Mouse (Mus musculus): Measurements from ENCODE around the gene Ercc6l2. TPM values are rescaled to one million over a fixed set of nuclear protein-coding genes. Genes with fewer than 3 reads are reported as not detected.
A peak's percentile ranks its signal among the peaks of the same experiment; 100 is the strongest.

Gene Ercc6l2
- polyA plus RNA-seq, 1 experiment from 2014 or later: 22.0 TPM

DNA sequence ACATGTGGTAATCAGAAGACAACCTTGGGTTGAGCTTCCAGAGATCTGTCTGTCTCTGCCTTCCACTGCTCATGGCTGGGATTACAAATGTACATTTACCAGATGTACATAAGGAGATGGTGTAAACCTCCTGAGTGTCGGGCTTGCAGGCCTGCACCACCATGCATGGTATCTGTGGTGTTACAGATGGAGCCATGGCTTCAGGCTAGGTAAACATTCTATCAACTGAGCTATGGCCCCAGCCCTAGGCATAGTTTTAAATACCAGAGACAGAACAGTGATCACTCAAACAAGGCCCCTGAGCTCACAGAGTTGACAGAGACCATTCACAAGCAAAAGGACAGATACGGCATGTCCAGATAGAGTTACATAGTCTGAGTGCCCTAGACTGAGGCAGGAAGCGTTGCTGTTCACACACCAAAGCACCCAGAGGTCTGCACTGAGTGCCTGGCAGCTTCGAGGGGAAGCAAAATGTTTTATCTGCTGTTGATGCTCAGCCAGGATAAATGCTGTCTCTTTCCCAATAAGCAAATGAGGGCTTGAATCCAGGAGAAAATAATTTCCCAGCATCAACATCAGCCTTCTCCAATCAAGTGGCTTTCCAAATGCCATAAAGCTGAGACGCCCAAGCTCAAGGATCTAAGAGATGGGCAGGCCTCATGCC, 95.2 kb downstream of the Ercc6l2 start:
- no peak overlapping the region; the same call in 1 of the 2 replicates for H3K27ac ChIP-seq (ENCODE audit: low read length)
- H3K9ac ChIP-seq (replicated peaks; ENCODE audit: low read length): no peak overlapping the region
- peaks cover 10% of the 10 kb centered on the region for H3K4me1 ChIP-seq (ENCODE audit: insufficient read depth, low read length)
- no peak overlapping the region for H3K4me3 ChIP-seq (ENCODE audit: low read length)
- no peaks in the 10 kb centered on the region for H3K36me3 ChIP-seq (ENCODE audit: insufficient read depth, low read length)
- ATAC-seq (ENCODE audit: low FRiP score, low TSS enrichment): no peak
- H3K27me3 ChIP-seq (ENCODE audit: insufficient read depth, low read length): no peaks in the 10 kb centered on the region
- H3K4me2 ChIP-seq (replicated peaks; ENCODE audit: low read depth, low read length): no peak overlapping the region
- WGBS: 60% methylated on average over 5 of the region's 5 CpGs
- H3K9me3 ChIP-seq (ENCODE audit: low read length): no peaks in the 10 kb centered on the region

DNA sequence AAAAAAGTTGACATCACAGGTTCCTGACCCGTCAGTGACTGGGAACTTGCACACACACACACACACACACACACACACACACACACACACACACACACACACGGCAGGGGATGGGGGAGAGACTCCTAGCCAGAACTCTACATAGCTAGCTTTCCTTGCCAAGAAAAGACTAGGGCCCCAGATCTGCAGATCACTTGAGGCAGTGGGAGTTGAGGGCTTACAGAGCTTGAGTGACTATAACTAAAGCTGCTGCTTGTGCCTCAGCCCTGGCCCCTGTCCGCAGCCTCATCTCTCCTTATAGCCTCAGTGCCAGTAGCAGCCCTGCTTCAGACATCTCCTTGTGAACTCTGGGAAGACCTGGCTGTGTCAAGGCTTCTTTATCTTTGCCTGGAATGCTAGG, 96.6 kb downstream of the Ercc6l2 start:
- H3K27ac ChIP-seq (ENCODE audit: low read length): peak overlapping the region; percentile 1; the same call in 1 of the 2 replicates

DNA sequence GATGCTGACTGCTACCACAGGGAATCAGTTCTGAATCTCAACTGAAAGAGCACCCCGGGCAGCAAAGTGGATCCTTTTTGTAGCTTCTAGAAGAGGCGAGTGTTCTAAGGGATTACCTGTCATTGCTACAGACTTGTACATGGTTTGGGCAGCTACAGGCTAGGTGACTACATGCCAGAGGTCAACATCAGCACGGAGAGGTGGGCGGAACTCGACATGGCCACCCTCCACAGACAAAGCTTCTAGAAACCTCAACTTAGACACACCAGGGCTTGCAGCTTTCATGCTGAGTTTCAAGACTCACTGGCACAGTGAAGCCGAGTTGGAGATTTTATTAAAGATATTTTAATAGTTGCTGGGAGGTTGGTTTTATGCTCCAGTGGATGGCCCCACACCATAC, 98.1 kb downstream of the Ercc6l2 start:
- Histone ChIP-seq H3K4me2 (replicated peaks; ENCODE audit: low read depth, low read length) (no peak overlapping the region), H3K27me3 (ENCODE audit: insufficient read depth, low read length) (no peaks in the 10 kb centered on the region), H3K9me3 (ENCODE audit: low read length) (no peaks in the 10 kb centered on the region), H3K36me3 (ENCODE audit: insufficient read depth, low read length) (no peaks in the 10 kb centered on the region), H3K4me3 (ENCODE audit: low read length) (no peak overlapping the region), H3K4me1 (ENCODE audit: insufficient read depth, low read length) (peaks cover 33% of the 10 kb centered on the region), H3K9ac (replicated peaks; ENCODE audit: low read length) (no peak overlapping the region), H3K27ac (ENCODE audit: low read length) (no peak overlapping the region)
- no peak for ATAC-seq (ENCODE audit: low FRiP score, low TSS enrichment)
- 88% methylated on average over 6 of the region's 6 CpGs for WGBS

More for the DNA sequence above, 96.6 kb downstream of the Ercc6l2 start:
- H3K9me3 ChIP-seq (ENCODE audit: low read length): no peaks in the 10 kb centered on the region
- no peak overlapping the region for H3K4me2 ChIP-seq (replicated peaks; ENCODE audit: low read depth, low read length)
- H3K4me3 ChIP-seq (ENCODE audit: low read length): no peak overlapping the region
- no peak overlapping the region for H3K9ac ChIP-seq (replicated peaks; ENCODE audit: low read length)
- peaks cover 19% of the 10 kb centered on the region for H3K4me1 ChIP-seq (ENCODE audit: insufficient read depth, low read length)
- no peaks in the 10 kb centered on the region for H3K27me3 ChIP-seq (ENCODE audit: insufficient read depth, low read length)
- H3K36me3 ChIP-seq (ENCODE audit: insufficient read depth, low read length): no peaks in the 10 kb centered on the region
- WGBS: 50% methylated on average over 3 of the region's 3 CpGs
- ATAC-seq (ENCODE audit: low FRiP score, low TSS enrichment): no peak

DNA sequence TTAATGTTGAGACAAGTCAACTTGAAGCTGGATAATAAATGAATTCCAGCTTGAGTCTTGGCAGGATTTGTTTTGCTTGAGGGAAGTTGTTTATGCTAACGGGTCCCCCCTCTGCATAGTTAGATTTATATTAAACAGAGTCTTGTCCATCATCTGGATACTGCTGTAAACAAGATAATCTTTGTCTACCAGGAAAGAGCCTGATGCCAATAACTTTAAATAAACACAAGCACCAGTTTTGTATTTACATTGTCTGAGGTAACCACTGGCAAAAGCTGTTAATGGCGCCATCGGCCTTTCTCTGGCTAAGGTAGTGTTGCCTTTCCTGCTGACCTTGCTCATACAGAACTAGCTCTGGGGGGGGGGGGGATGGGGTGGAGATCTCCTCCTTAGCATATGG, 100.1 kb downstream of the Ercc6l2 start:
- ATAC-seq (ENCODE audit: low FRiP score, low TSS enrichment): no peak
- H3K36me3 ChIP-seq (ENCODE audit: insufficient read depth, low read length): no peaks in the 10 kb centered on the region
- H3K9ac ChIP-seq (replicated peaks; ENCODE audit: low read length): no peak overlapping the region
- H3K4me1 ChIP-seq (ENCODE audit: insufficient read depth, low read length): peaks cover 49% of the 10 kb centered on the region
- H3K9me3 ChIP-seq (ENCODE audit: low read length): no peaks in the 10 kb centered on the region
- no peak overlapping the region for H3K27ac ChIP-seq (ENCODE audit: low read length)
- 33% methylated on average over 3 of the region's 3 CpGs for WGBS
- H3K27me3 ChIP-seq (ENCODE audit: insufficient read depth, low read length): no peaks in the 10 kb centered on the region
- H3K4me3 ChIP-seq (ENCODE audit: low read length): no peak overlapping the region
- H3K4me2 ChIP-seq (replicated peaks; ENCODE audit: low read depth, low read length): no peak overlapping the region

DNA sequence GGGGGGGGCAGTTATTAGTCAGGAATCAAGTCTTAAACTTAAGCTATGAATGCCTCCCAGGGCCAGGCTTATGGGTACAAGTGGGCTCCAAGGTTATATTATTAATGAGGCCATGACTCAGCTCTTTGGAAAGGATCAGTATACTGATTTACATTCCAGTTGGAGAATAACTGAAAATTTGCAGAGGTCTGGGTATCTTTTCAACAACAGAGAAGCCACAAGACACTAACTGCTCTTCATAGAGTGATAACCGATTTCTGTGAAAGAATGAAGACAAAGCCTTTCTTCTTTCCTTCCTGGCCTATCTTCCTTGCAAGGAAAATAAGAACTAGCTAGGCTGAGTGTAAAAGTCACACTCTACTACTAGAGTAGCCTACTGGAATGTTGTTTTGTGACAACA, 100.6 kb downstream of the Ercc6l2 start:
- H3K4me2 ChIP-seq (replicated peaks; ENCODE audit: low read depth, low read length): no peak overlapping the region
- no peaks in the 10 kb centered on the region for H3K9me3 ChIP-seq (ENCODE audit: low read length)
- H3K9ac ChIP-seq (replicated peaks; ENCODE audit: low read length): no peak overlapping the region
- peak overlapping the region; percentile 96 for H3K27ac ChIP-seq (ENCODE audit: low read length)
- ATAC-seq (ENCODE audit: low FRiP score, low TSS enrichment): no peak
- H3K36me3 ChIP-seq (ENCODE audit: insufficient read depth, low read length): no peaks in the 10 kb centered on the region
- WGBS: 76% methylated on average over 1 of the region's 1 CpGs
- H3K27me3 ChIP-seq (ENCODE audit: insufficient read depth, low read length): no peaks in the 10 kb centered on the region
- no peak overlapping the region for H3K4me3 ChIP-seq (ENCODE audit: low read length)
- H3K4me1 ChIP-seq (ENCODE audit: insufficient read depth, low read length): peaks cover 49% of the 10 kb centered on the region

GRCm38 (mm10) chr13:63916568-63916967, 101.5 kb downstream of the Ercc6l2 start:
- Histone ChIP-seq H3K4me3 (ENCODE audit: low read length) (no peak overlapping the region), H3K36me3 (ENCODE audit: insufficient read depth, low read length) (no peaks in the 10 kb centered on the region), H3K27me3 (ENCODE audit: insufficient read depth, low read length) (no peaks in the 10 kb centered on the region), H3K9me3 (ENCODE audit: low read length) (peaks cover 3% of the 10 kb centered on the region; the same call in 1 of the 2 replicates), H3K4me1 (ENCODE audit: insufficient read depth, low read length) (peaks cover 49% of the 10 kb centered on the region), H3K27ac (ENCODE audit: low read length) (peak overlapping the region; percentile 96), H3K4me2 (replicated peaks; ENCODE audit: low read depth, low read length) (no peak overlapping the region), H3K9ac (replicated peaks; ENCODE audit: low read length) (no peak overlapping the region)
- no peak for ATAC-seq (ENCODE audit: low FRiP score, low TSS enrichment)
- 90% methylated on average over 8 of the region's 8 CpGs for WGBS

DNA sequence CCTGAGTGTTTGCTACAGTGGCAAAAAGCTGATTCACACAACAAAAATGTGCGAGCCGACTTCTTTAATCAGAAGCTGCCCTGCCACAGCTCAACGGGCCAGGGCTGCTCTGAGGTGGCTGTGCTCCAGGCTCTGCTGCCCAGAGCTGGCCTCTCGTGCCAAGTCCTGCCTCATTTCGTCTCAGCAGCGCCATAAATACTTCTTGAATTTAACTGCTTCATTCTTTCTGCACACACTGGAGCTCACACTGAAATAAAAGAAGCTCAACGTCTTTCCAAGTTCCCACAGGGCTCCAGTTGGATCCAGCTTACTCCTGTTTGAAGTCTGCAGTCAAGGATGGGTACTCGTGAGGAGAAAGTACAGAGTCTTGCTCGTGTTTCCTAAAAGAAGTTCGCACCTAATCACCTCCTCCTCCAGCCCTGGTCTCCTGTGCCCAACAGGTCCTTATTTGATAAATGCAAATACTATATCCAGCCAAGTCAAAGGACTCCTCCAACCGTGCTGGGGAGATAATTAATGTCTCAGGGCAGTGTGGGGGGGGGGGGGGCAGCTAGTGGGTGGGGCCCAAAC, 102.2 kb downstream of the Ercc6l2 start:
- H3K4me1 ChIP-seq (ENCODE audit: insufficient read depth, low read length): peaks cover 45% of the 10 kb centered on the region
- no peaks in the 10 kb centered on the region for H3K36me3 ChIP-seq (ENCODE audit: insufficient read depth, low read length)
- ATAC-seq (ENCODE audit: low FRiP score, low TSS enrichment): peak; percentile 79
- no peak overlapping the region for H3K4me3 ChIP-seq (ENCODE audit: low read length)
- 9% methylated on average over 11 of the region's 11 CpGs for WGBS
- peak overlapping the region; percentile 12; the same call in 1 of the 2 replicates for H3K9ac ChIP-seq (replicated peaks; ENCODE audit: low read length)
- H3K4me2 ChIP-seq (replicated peaks; ENCODE audit: low read depth, low read length): peak overlapping the region; percentile 33; the same call in 1 of the 2 replicates
- no peaks in the 10 kb centered on the region for H3K27me3 ChIP-seq (ENCODE audit: insufficient read depth, low read length)
- H3K9me3 ChIP-seq (ENCODE audit: low read length): peaks cover 7% of the 10 kb centered on the region; the same call in 1 of the 2 replicates
- peak overlapping the region; percentile 96 for H3K27ac ChIP-seq (ENCODE audit: low read length)

- no peak overlapping the region for H3K4me3 ChIP-seq (ENCODE audit: low read length)
- H3K4me1 ChIP-seq (ENCODE audit: insufficient read depth, low read length): peaks cover 45% of the 10 kb centered on the region
- no peaks in the 10 kb centered on the region for H3K27me3 ChIP-seq (ENCODE audit: insufficient read depth, low read length)
- ATAC-seq (ENCODE audit: low FRiP score, low TSS enrichment): peak; percentile 53
- H3K9me3 ChIP-seq (ENCODE audit: low read length): peaks cover 7% of the 10 kb centered on the region; the same call in 1 of the 2 replicates
- H3K4me2 ChIP-seq (replicated peaks; ENCODE audit: low read depth, low read length): peak overlapping the region; percentile 33
- WGBS: 12% methylated on average over 9 of the region's 11 CpGs
- peak overlapping the region; percentile 59 for H3K9ac ChIP-seq (replicated peaks; ENCODE audit: low read length)
- no peaks in the 10 kb centered on the region for H3K36me3 ChIP-seq (ENCODE audit: insufficient read depth, low read length)
- peak overlapping the region; percentile 96 for H3K27ac ChIP-seq (ENCODE audit: low read length)
These were observed 103.0 kb downstream of the Ercc6l2 start for GRCm38 (mm10) chr13:63917776-63918621.

DNA sequence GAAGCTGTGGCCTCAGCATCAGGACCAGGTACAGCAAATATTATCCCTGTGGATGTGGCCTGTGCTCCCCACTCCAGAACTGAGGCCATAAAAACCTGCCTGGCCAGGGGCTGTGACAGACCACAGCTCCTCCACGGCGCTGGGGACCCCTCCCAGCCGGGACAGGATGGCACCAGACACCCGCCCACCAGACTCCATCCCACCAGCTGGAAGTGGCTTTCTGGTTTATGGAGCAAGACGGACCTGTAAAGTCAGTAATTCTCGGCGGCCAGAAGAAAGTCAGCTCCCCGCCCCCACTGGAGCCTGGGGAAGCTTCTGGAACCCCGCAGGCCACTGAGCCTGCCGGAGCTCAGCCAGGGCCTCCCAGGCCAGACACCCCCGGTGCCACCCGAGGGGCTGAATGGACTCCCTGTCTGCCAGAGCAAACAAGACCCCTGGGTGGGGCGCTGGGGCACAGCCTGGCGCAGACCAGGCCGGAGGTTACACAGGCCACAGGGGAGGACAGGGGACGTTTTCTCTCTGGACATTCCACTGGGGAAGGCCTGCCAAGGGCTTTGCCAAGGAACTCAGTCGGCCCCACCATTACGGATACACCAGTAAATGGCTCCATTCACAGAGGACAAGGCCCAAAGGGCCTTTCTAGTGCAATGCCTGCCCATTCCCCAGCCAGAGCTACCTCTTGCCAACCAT, 103.8 kb downstream of the Ercc6l2 start:
- peaks cover 7% of the 10 kb centered on the region; the same call in 1 of the 2 replicates for H3K9me3 ChIP-seq (ENCODE audit: low read length)
- H3K4me1 ChIP-seq (ENCODE audit: insufficient read depth, low read length): peaks cover 45% of the 10 kb centered on the region
- peak overlapping the region; percentile 59 for H3K9ac ChIP-seq (replicated peaks; ENCODE audit: low read length)
- WGBS: 19% methylated on average over 18 of the region's 18 CpGs
- H3K36me3 ChIP-seq (ENCODE audit: insufficient read depth, low read length): no peaks in the 10 kb centered on the region
- H3K4me3 ChIP-seq (ENCODE audit: low read length): no peak overlapping the region
- ATAC-seq (ENCODE audit: low FRiP score, low TSS enrichment): peak; percentile 87
- H3K27me3 ChIP-seq (ENCODE audit: insufficient read depth, low read length): no peaks in the 10 kb centered on the region
- H3K27ac ChIP-seq (ENCODE audit: low read length): peak overlapping the region; percentile 96
- H3K4me2 ChIP-seq (replicated peaks; ENCODE audit: low read depth, low read length): peak overlapping the region; percentile 33
